Mouse (Mus musculus): ENCODE results near the gene Eva1a. TPM values are rescaled to one million over a fixed set of nuclear protein-coding genes. Genes with fewer than 3 reads are reported as not detected.

The Eva1a gene
- polyA plus RNA-seq, 1 experiment from 2014 or later, result 45.4 TPM

GRCm38 (mm10) chr6:82052726-82053118 lies 11.9 kb downstream of the Eva1a start:
- no peaks in the 10 kb centered on the region for H3K27me3 ChIP-seq (ENCODE audit: control insufficient read depth, insufficient read depth, low read length)
- no peak overlapping the region for H3K27ac ChIP-seq (ENCODE audit: low read depth, low read length)
- no peak overlapping the region for H3K4me2 ChIP-seq (replicated peaks; ENCODE audit: low read depth, low read length)
- H3K9ac ChIP-seq (ENCODE audit: low read depth, low read length), result no peak overlapping the region
- no peaks in the 10 kb centered on the region for H3K9me3 ChIP-seq (ENCODE audit: control insufficient read depth, low read length)
- H3K4me3 ChIP-seq (ENCODE audit: low read length), result no peak overlapping the region
- 0 out of 2 replicates have a peak, but pooled peaks cover 10% of the 10 kb centered on the region for H3K4me1 ChIP-seq (ENCODE audit: control insufficient read depth, insufficient read depth, low read length)
- WGBS, result 70% methylated on average over 2 of the region's 2 CpGs
- H3K36me3 ChIP-seq (ENCODE audit: control insufficient read depth, insufficient read depth, low read length), result no peaks in the 10 kb centered on the region
- ATAC-seq (ENCODE audit: low FRiP score, low TSS enrichment), result no peak

- 74% methylated on average over 7 of the region's 7 CpGs for WGBS
- no peak overlapping the region for H3K4me2 ChIP-seq (replicated peaks; ENCODE audit: low read depth, low read length)
- no peaks in the 10 kb centered on the region for H3K9me3 ChIP-seq (ENCODE audit: control insufficient read depth, low read length)
- 0 out of 2 replicates have a peak, but pooled peaks cover 3% of the 10 kb centered on the region for H3K36me3 ChIP-seq (ENCODE audit: control insufficient read depth, insufficient read depth, low read length)
- H3K27me3 ChIP-seq (ENCODE audit: control insufficient read depth, insufficient read depth, low read length), result no peaks in the 10 kb centered on the region
- H3K9ac ChIP-seq (ENCODE audit: low read depth, low read length), result no peak overlapping the region
- H3K27ac ChIP-seq (ENCODE audit: low read depth, low read length), result no peak overlapping the region
- ATAC-seq (ENCODE audit: low FRiP score, low TSS enrichment), result no peak
- H3K4me1 ChIP-seq (ENCODE audit: control insufficient read depth, insufficient read depth, low read length), result 0 out of 2 replicates have a peak, but pooled peaks cover 3% of the 10 kb centered on the region
- no peak overlapping the region for H3K4me3 ChIP-seq (ENCODE audit: low read length)
Observed at GRCm38 (mm10) chr6:82054854-82055253, 14.0 kb downstream of the Eva1a start.

DNA sequence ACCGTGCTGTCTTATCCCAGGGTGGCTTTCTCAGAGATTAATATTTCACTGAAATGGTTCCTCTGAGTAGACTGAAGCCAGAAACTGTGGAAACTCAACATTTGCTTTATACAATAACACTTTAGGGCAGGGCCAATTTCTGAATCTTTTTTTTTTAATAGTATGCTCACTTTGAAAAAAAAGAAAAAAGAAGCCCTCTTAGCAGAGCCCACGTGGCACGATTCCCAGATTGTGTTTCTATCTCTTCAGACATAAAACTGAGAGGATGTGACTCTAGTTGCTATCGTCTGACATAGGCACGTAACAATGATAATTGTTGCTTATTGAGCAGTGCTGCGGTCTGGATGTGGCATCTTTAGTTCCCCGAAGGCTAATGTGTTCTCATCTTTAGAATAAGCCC lies 19.1 kb downstream of the Eva1a start:
- H3K36me3 ChIP-seq (ENCODE audit: control insufficient read depth, insufficient read depth, low read length), result 0 out of 2 replicates have a peak, but pooled peaks cover 3% of the 10 kb centered on the region
- WGBS, result 70% methylated on average over 7 of the region's 7 CpGs
- no peak overlapping the region for H3K4me3 ChIP-seq (ENCODE audit: low read length)
- no peaks in the 10 kb centered on the region for H3K27me3 ChIP-seq (ENCODE audit: control insufficient read depth, insufficient read depth, low read length)
- no peak overlapping the region for H3K4me2 ChIP-seq (replicated peaks; ENCODE audit: low read depth, low read length)
- H3K4me1 ChIP-seq (ENCODE audit: control insufficient read depth, insufficient read depth, low read length), result no peaks in the 10 kb centered on the region
- H3K9ac ChIP-seq (ENCODE audit: low read depth, low read length), result no peak overlapping the region
- H3K27ac ChIP-seq (ENCODE audit: low read depth, low read length), result no peak overlapping the region
- H3K9me3 ChIP-seq (ENCODE audit: control insufficient read depth, low read length), result no peaks in the 10 kb centered on the region
- ATAC-seq (ENCODE audit: low FRiP score, low TSS enrichment), result no peak

- WGBS, result 81% methylated on average over 5 of the region's 5 CpGs
- H3K4me1 ChIP-seq (ENCODE audit: control insufficient read depth, insufficient read depth, low read length), result no peaks in the 10 kb centered on the region
- H3K27me3 ChIP-seq (ENCODE audit: control insufficient read depth, insufficient read depth, low read length), result no peaks in the 10 kb centered on the region
- H3K9me3 ChIP-seq (ENCODE audit: control insufficient read depth, low read length), result no peaks in the 10 kb centered on the region
- H3K4me3 ChIP-seq (ENCODE audit: low read length), result no peak overlapping the region
- no peak for ATAC-seq (ENCODE audit: low FRiP score, low TSS enrichment)
- H3K27ac ChIP-seq (ENCODE audit: low read depth, low read length), result no peak overlapping the region
- H3K36me3 ChIP-seq (ENCODE audit: control insufficient read depth, insufficient read depth, low read length), result no peaks in the 10 kb centered on the region
- no peak overlapping the region for H3K9ac ChIP-seq (ENCODE audit: low read depth, low read length)
- no peak overlapping the region for H3K4me2 ChIP-seq (replicated peaks; ENCODE audit: low read depth, low read length)
Observed at GRCm38 (mm10) chr6:82065230-82065629, 24.4 kb downstream of the Eva1a start.

DNA sequence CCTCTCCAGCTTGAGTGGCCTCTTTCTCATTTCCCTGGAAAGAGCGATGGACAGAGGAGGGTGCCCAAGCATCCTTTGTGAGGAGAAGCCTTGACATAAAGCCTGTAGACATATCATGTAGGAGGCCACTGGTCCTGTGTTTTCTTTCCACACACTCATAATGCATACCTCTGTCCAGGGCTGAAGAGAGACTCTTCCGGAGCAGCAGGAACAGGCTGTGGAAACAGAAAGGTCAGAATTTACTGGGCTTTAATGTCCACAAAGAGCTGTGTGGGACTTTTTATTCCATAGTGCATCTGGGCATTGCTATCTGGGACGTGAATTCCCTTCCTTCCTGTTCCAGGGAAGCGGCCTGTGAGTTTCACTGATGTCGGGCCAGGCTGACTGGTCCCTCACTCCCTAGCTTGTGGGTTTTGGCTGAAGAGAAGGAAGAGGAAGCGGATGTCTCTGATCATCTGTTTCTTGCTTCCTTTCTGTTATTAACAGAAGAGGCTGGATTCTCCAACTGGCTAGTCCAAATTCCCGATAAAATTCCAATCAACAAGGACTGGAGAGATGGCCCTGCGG lies 25.8 kb downstream of the Eva1a start:
- H3K36me3 ChIP-seq (ENCODE audit: control insufficient read depth, insufficient read depth, low read length), result peaks cover 5% of the 10 kb centered on the region; the same call in 1 of the 2 replicates
- no peak overlapping the region; the same call in 1 of the 2 replicates for H3K27ac ChIP-seq (ENCODE audit: low read depth, low read length)
- H3K4me1 ChIP-seq (ENCODE audit: control insufficient read depth, insufficient read depth, low read length), result no peaks in the 10 kb centered on the region
- no peak overlapping the region for H3K4me2 ChIP-seq (replicated peaks; ENCODE audit: low read depth, low read length)
- no peaks in the 10 kb centered on the region for H3K27me3 ChIP-seq (ENCODE audit: control insufficient read depth, insufficient read depth, low read length)
- WGBS, result 89% methylated on average over 8 of the region's 8 CpGs
- no peak overlapping the region for H3K4me3 ChIP-seq (ENCODE audit: low read length)
- no peak for ATAC-seq (ENCODE audit: low FRiP score, low TSS enrichment)
- no peak overlapping the region for H3K9ac ChIP-seq (ENCODE audit: low read depth, low read length)
- H3K9me3 ChIP-seq (ENCODE audit: control insufficient read depth, low read length), result no peaks in the 10 kb centered on the region

DNA sequence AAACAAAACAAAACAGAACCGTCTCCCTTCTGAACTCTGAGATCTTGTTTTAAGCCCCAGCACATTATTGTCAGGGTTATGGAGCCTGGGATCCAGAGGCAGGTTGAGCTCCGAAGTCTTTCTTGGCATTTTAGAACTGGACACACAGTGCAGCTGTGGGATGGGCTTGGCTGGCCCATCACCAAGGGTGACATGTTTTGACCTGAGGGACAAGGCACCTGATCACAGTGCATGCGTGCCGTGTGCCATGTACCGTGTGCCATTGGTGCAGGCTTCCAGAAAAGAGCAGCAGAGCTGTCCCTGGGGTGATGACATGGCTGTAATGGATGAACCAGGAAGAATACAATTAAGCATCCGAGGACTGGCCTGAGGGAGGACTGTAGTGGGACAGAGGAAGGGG lies 29.6 kb downstream of the Eva1a start:
- Histone ChIP-seq H3K36me3 (ENCODE audit: control insufficient read depth, insufficient read depth, low read length) (peaks cover 26% of the 10 kb centered on the region), H3K4me1 (ENCODE audit: control insufficient read depth, insufficient read depth, low read length) (no peaks in the 10 kb centered on the region), H3K9me3 (ENCODE audit: control insufficient read depth, low read length) (no peaks in the 10 kb centered on the region; the same call in 1 of the 2 replicates), H3K9ac (ENCODE audit: low read depth, low read length) (no peak overlapping the region), H3K4me3 (ENCODE audit: low read length) (no peak overlapping the region), H3K27ac (ENCODE audit: low read depth, low read length) (no peak overlapping the region), H3K4me2 (replicated peaks; ENCODE audit: low read depth, low read length) (no peak overlapping the region), H3K27me3 (ENCODE audit: control insufficient read depth, insufficient read depth, low read length) (no peaks in the 10 kb centered on the region)
- no peak for ATAC-seq (ENCODE audit: low FRiP score, low TSS enrichment)
- WGBS, result 82% methylated on average over 6 of the region's 6 CpGs

GRCm38 (mm10) chr6:82073011-82073410 lies 32.2 kb downstream of the Eva1a start:
- no peaks in the 10 kb centered on the region for H3K27me3 ChIP-seq (ENCODE audit: control insufficient read depth, insufficient read depth, low read length)
- no peak overlapping the region for H3K9ac ChIP-seq (ENCODE audit: low read depth, low read length)
- no peak overlapping the region for H3K4me2 ChIP-seq (replicated peaks; ENCODE audit: low read depth, low read length)
- H3K4me3 ChIP-seq (ENCODE audit: low read length), result no peak overlapping the region
- H3K4me1 ChIP-seq (ENCODE audit: control insufficient read depth, insufficient read depth, low read length), result no peaks in the 10 kb centered on the region
- no peak overlapping the region for H3K27ac ChIP-seq (ENCODE audit: low read depth, low read length)
- no peaks in the 10 kb centered on the region; the same call in 1 of the 2 replicates for H3K9me3 ChIP-seq (ENCODE audit: control insufficient read depth, low read length)
- WGBS, result 81% methylated on average over 2 of the region's 2 CpGs
- H3K36me3 ChIP-seq (ENCODE audit: control insufficient read depth, insufficient read depth, low read length), result peaks cover 26% of the 10 kb centered on the region
- no peak for ATAC-seq (ENCODE audit: low FRiP score, low TSS enrichment)

DNA sequence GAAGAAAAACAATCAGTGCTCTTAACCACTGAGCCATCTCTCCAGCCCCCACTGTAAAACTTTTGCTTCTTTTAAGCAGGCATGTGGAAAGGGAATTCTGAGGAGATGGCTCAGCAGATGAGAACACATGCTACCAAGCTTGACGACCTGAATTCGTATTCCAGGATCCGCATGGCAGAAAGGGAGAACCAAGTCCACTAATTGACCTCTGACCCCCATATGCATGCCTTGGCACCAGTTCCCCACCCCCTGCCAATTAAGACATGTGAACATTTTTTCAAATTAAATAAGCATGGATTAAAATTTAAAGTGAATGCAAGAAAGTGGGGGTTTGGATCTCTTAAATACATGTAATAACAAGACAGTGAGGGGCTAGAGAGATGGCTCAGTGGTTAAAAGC lies 32.7 kb downstream of the Eva1a start:
- 85% methylated on average over 3 of the region's 3 CpGs for WGBS
- Histone ChIP-seq H3K9me3 (ENCODE audit: control insufficient read depth, low read length) (no peaks in the 10 kb centered on the region; the same call in 1 of the 2 replicates), H3K27me3 (ENCODE audit: control insufficient read depth, insufficient read depth, low read length) (no peaks in the 10 kb centered on the region), H3K4me1 (ENCODE audit: control insufficient read depth, insufficient read depth, low read length) (no peaks in the 10 kb centered on the region), H3K4me3 (ENCODE audit: low read length) (no peak overlapping the region), H3K9ac (ENCODE audit: low read depth, low read length) (no peak overlapping the region), H3K4me2 (replicated peaks; ENCODE audit: low read depth, low read length) (no peak overlapping the region), H3K36me3 (ENCODE audit: control insufficient read depth, insufficient read depth, low read length) (peaks cover 26% of the 10 kb centered on the region), H3K27ac (ENCODE audit: low read depth, low read length) (no peak overlapping the region)
- no peak for ATAC-seq (ENCODE audit: low FRiP score, low TSS enrichment)

DNA sequence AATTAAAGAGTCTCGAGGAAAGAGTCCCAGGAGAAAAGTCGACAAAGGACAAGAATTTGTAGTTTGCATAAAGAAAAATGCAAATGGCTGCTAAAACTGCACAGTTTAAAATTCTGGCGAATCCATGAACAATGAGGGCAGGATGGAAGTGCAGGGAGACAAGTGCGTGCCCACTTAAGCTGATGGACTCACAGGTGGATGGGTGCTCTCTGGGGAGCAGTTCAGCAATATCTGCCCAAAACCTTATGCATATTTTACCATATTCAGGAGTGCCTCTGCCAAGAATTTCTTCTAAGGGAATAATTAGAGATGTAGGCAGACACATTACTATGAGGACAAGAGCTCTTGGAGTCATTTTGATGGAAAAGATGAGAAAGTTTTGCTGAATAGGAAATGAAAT lies 35.5 kb downstream of the Eva1a start:
- ATAC-seq (ENCODE audit: low FRiP score, low TSS enrichment), result no peak
- H3K9ac ChIP-seq (ENCODE audit: low read depth, low read length), result no peak overlapping the region
- no peaks in the 10 kb centered on the region for H3K27me3 ChIP-seq (ENCODE audit: control insufficient read depth, insufficient read depth, low read length)
- no peaks in the 10 kb centered on the region for H3K4me1 ChIP-seq (ENCODE audit: control insufficient read depth, insufficient read depth, low read length)
- H3K9me3 ChIP-seq (ENCODE audit: control insufficient read depth, low read length), result no peaks in the 10 kb centered on the region; the same call in 1 of the 2 replicates
- H3K36me3 ChIP-seq (ENCODE audit: control insufficient read depth, insufficient read depth, low read length), result peaks cover 22% of the 10 kb centered on the region
- H3K4me2 ChIP-seq (replicated peaks; ENCODE audit: low read depth, low read length), result no peak overlapping the region
- H3K4me3 ChIP-seq (ENCODE audit: low read length), result no peak overlapping the region
- 89% methylated on average over 4 of the region's 4 CpGs for WGBS
- H3K27ac ChIP-seq (ENCODE audit: low read depth, low read length), result no peak overlapping the region

Data from kidney, embryonic 14.5 days (tissue).